Mouse (Mus musculus) CH12.LX (cell line): Measurements from ENCODE around the gene Schip1. TPM values are rescaled to one million over a fixed set of nuclear protein-coding genes. Genes with fewer than 3 reads are reported as not detected.

Source experiments
- DNase-seq: peaks from one replicate; pipeline ENCODE4 v3.0.0-alpha.2; 2013; ENCODE audit errors: extremely low read depth
- H3K27ac ChIP-seq: 2 replicates; pipeline ENCODE4 v1.5.1; 2012; ENCODE audit warnings: low read depth, mild to moderate bottlenecking, control low read depth, moderate library complexity; ENCODE audit not compliant: insufficient read depth
- H3K27me3 ChIP-seq: replicated peaks from 2 replicates; pipeline ENCODE3; 2012; ENCODE audit warnings: inconsistent platforms
- H3K36me3 ChIP-seq, 2 experiments: replicated peaks in 1 of 2; 2 replicates each; pipeline versions ENCODE3 to v1.6.1; 2012; ENCODE audit warnings: inconsistent platforms in 1 of 2, low read length in 1 of 2, mild to moderate bottlenecking in 1 of 2, mixed read lengths in 1 of 2, moderate library complexity in 1 of 2; ENCODE audit not compliant: control insufficient read depth in 1 of 2, insufficient read depth in 1 of 2
- H3K4me1 ChIP-seq, 2 experiments: 2 replicates each; pipeline ENCODE4 v1.6.1; 2012; ENCODE audit warnings: inconsistent platforms in 1 of 2, moderate library complexity in 1 of 2; ENCODE audit not compliant: insufficient read depth in 2 of 2, control insufficient read depth in 1 of 2
- H3K4me2 ChIP-seq: 2 replicates; pipeline ENCODE4 v1.6.1; 2012; ENCODE audit warnings: low read depth, mild to moderate bottlenecking, control low read depth; ENCODE audit not compliant: poor library complexity, insufficient read depth, severe bottlenecking
- H3K4me3 ChIP-seq, 3 experiments: fragments of 150-350 bp in 1 of 3; sonication (generic) in 1 of 3; replicated peaks in 1 of 3; 2 replicates each; pipeline versions ENCODE3 to v1.5.1; 2011 to 2012; ENCODE audit warnings: low read depth in 2 of 3, low read length in 2 of 3, mild to moderate bottlenecking in 2 of 3, moderate library complexity in 2 of 3, control low read depth in 1 of 3, improper control_type of control experiment in 1 of 3, inconsistent platforms in 1 of 3, mixed read lengths in 1 of 3; ENCODE audit not compliant: poor library complexity in 1 of 3
- H3K79me2 ChIP-seq: replicated peaks from 2 replicates; pipeline ENCODE4 v1.6.1; 2012; ENCODE audit warnings: mild to moderate bottlenecking, moderate library complexity; ENCODE audit not compliant: control insufficient read depth, poor library complexity, insufficient read depth, severe bottlenecking; ENCODE audit errors: extremely low read depth
- H3K9ac ChIP-seq: 2 replicates; pipeline ENCODE4 v1.6.1; 2012; ENCODE audit warnings: low read depth, mild to moderate bottlenecking, control low read depth, moderate library complexity; ENCODE audit not compliant: insufficient read depth
- H3K9me3 ChIP-seq: replicated peaks from 2 replicates; pipeline ENCODE3; 2012; ENCODE audit warnings: low read length, inconsistent platforms, mixed read lengths
- CHD2 ChIP-seq: IDR thresholded peaks from 2 replicates; pipeline ENCODE4 v1.6.1; 2011; ENCODE audit warnings: low read length, improper control_type of control experiment
- CTCF ChIP-seq, 2 experiments: IDR thresholded peaks in 1 of 2; conservative IDR thresholded peaks in 1 of 2; 2 replicates each; pipeline ENCODE4 v1.5.1; 2011 to 2012; ENCODE audit warnings: low read depth in 2 of 2, low read length in 2 of 2, improper control_type of control experiment in 1 of 2, inconsistent platforms in 1 of 2, mild to moderate bottlenecking in 1 of 2, moderate library complexity in 1 of 2
- E2F4 ChIP-seq: IDR thresholded peaks from 2 replicates; pipeline ENCODE4 v1.6.1; 2011; ENCODE audit warnings: low read depth, low read length, improper control_type of control experiment; ENCODE audit not compliant: insufficient replicate concordance
- EP300 ChIP-seq: IDR thresholded peaks from 2 replicates; pipeline ENCODE4 v1.6.1; 2011; ENCODE audit warnings: low read length, improper control_type of control experiment
- HCFC1 ChIP-seq: IDR thresholded peaks from 2 replicates; pipeline ENCODE4 v1.6.1; 2012; ENCODE audit warnings: low read depth, mild to moderate bottlenecking, inconsistent platforms, low read length, improper control_type of control experiment
- JUN ChIP-seq: IDR thresholded peaks from 2 replicates; pipeline ENCODE4 v1.6.1; 2011; ENCODE audit warnings: low read depth, mild to moderate bottlenecking, low read length, improper control_type of control experiment, moderate library complexity; ENCODE audit not compliant: insufficient read depth
- JUND ChIP-seq: conservative IDR thresholded peaks from 2 replicates; pipeline ENCODE4 v1.6.1; 2011; ENCODE audit warnings: low read depth, low read length, improper control_type of control experiment
- MAFK ChIP-seq: IDR thresholded peaks from 2 replicates; pipeline ENCODE4 v1.6.1; 2011; ENCODE audit warnings: low read length, improper control_type of control experiment; ENCODE audit not compliant: insufficient replicate concordance
- MAX ChIP-seq: IDR thresholded peaks from 2 replicates; pipeline ENCODE4 v1.6.1; 2011; ENCODE audit warnings: low read length, improper control_type of control experiment
- MAZ ChIP-seq: IDR thresholded peaks from 2 replicates; pipeline ENCODE4 v1.6.1; 2012; ENCODE audit warnings: low read depth, mild to moderate bottlenecking, inconsistent platforms, low read length, improper control_type of control experiment, moderate library complexity
- MEF2A ChIP-seq: IDR thresholded peaks from 2 replicates; pipeline ENCODE4 v1.6.1; 2014; ENCODE audit warnings: low read depth, mild to moderate bottlenecking, inconsistent platforms, low read length, improper control_type of control experiment, borderline replicate concordance
- MXI1 ChIP-seq: IDR thresholded peaks from 2 replicates; pipeline ENCODE4 v1.6.1; 2011; ENCODE audit warnings: mild to moderate bottlenecking, low read depth, low read length, improper control_type of control experiment
- MYC ChIP-seq: IDR thresholded peaks from 2 replicates; pipeline ENCODE4 v1.6.1; 2011; ENCODE audit warnings: low read depth, mild to moderate bottlenecking, improper control_type of control experiment, low read length
- NELFE ChIP-seq: IDR thresholded peaks from 2 replicates; pipeline ENCODE4 v1.6.1; 2011; ENCODE audit warnings: low read depth, low read length, improper control_type of control experiment
- NRF1 ChIP-seq: IDR thresholded peaks from 2 replicates; pipeline ENCODE4 v1.6.1; 2014; ENCODE audit warnings: low read depth, mild to moderate bottlenecking, inconsistent platforms, low read length, improper control_type of control experiment, moderate library complexity
- POLR2A ChIP-seq: IDR thresholded peaks from 2 replicates; pipeline ENCODE4 v1.6.1; 2011; ENCODE audit warnings: low read depth, mild to moderate bottlenecking, improper control_type of control experiment, low read length
- RAD21 ChIP-seq: IDR thresholded peaks from 2 replicates; pipeline ENCODE4 v1.6.1; 2011; ENCODE audit warnings: low read depth, mild to moderate bottlenecking, low read length, improper control_type of control experiment, moderate library complexity
- RCOR1 ChIP-seq: conservative IDR thresholded peaks from 2 replicates; pipeline ENCODE4 v1.6.1; 2012; ENCODE audit warnings: low read depth, mild to moderate bottlenecking, inconsistent platforms, low read length, improper control_type of control experiment
- SIN3A ChIP-seq: IDR thresholded peaks from 2 replicates; pipeline ENCODE4 v1.6.1; 2012; ENCODE audit warnings: low read length, improper control_type of control experiment, inconsistent platforms
- SMC3 ChIP-seq: IDR thresholded peaks from 2 replicates; pipeline ENCODE4 v1.6.1; 2011; ENCODE audit warnings: low read depth, low read length, improper control_type of control experiment
- TBP ChIP-seq: conservative IDR thresholded peaks from 2 replicates; pipeline ENCODE4 v1.6.1; 2011; ENCODE audit warnings: low read depth, low read length, improper control_type of control experiment
- TCF12 ChIP-seq: IDR thresholded peaks from 2 replicates; pipeline ENCODE4 v1.6.1; 2014; ENCODE audit warnings: low read depth, mild to moderate bottlenecking, inconsistent platforms, low read length, improper control_type of control experiment
- USF2 ChIP-seq: conservative IDR thresholded peaks from 2 replicates; pipeline ENCODE4 v1.6.1; 2011; ENCODE audit warnings: low read depth, low read length, improper control_type of control experiment
- ZNF384 ChIP-seq: IDR thresholded peaks from 2 replicates; pipeline ENCODE4 v1.6.1; 2012; ENCODE audit warnings: low read depth, low read length, improper control_type of control experiment, inconsistent platforms
- dilution Hi-C: fragments of 300-500 bp; cut with MboI; formaldehyde crosslinking; loops from 2 replicates; pipeline ENCODE4 v1.14.3; 2020; ENCODE audit warnings: low sequenced_read_pairs; ENCODE audit not compliant: extremely low pct_unique_long_range_greater_than_20kb, extremely low pct_ligation_motif_present
- in situ Hi-C: fragments of 300-500 bp; cut with MboI; formaldehyde crosslinking; loops from 3 replicates; pipeline ENCODE4 v1.14.3; 2019; ENCODE audit warnings: low sequenced_read_pairs, low pct_ligation_motif_present, low pct_unique_long_range_greater_than_20kb, mixed read lengths
- polyA plus RNA-seq: library from polyadenylated mRNA; unstranded; fragments of >175 nt; gene quantifications from 2 replicates; pipeline ENCODE4 v1.2.1, GENCODE M21; 2012; ENCODE audit warnings: low read depth; ENCODE audit not compliant: insufficient read length
- total RNA-seq, 2 experiments: library from RNA; depleted of rRNA; stranded (reverse); fragments of 300-350 nt in 1 of 2; fragments of >200 nt in 1 of 2; gene quantifications; 2 replicates each; pipeline ENCODE4 v1.2.3; 2012 to 2014

Gene Schip1
- total and polyA plus RNA-seq, 3 experiments = 0.25 to 0.36 TPM; not detected in 1

- in situ Hi-C loops = no loop called here
- no peak for DNase-seq
- Histone ChIP-seq H3K9me3 (no peaks in the 10 kb centered on the region), H3K27me3 (no peaks in the 10 kb centered on the region), H3K4me1 (peaks cover 0 to 2% of the 10 kb centered on the region in 2 experiments; a peak in 2 of 4 replicates), H3K27ac (no peak overlapping the region), H3K36me3 (no peaks in the 10 kb centered on the region), H3K79me2 (no peaks in the 10 kb centered on the region), H3K4me2 (no peak overlapping the region), H3K9ac (no peak overlapping the region), H3K4me3 (no peak overlapping the region)
- dilution Hi-C loops = no loop called here
- TF ChIP-seq EP300 (no peak), ZNF384 (no peak), POLR2A (no peak), NRF1 (no peak)
Observed at GRCm38 (mm10) chr3:68659996-68660395, 595.4 kb downstream of the Schip1 start.

GRCm38 (mm10) chr3:68660538-68660937 lies 595.9 kb downstream of the Schip1 start:
- H3K4me3 ChIP-seq = no peak overlapping the region
- no peak overlapping the region for H3K27ac ChIP-seq
- dilution Hi-C loops (no loop called here), in situ Hi-C loops (no loop called here)
- H3K27me3 ChIP-seq = no peaks in the 10 kb centered on the region
- no peaks in the 10 kb centered on the region for H3K79me2 ChIP-seq
- TF ChIP-seq MXI1 (no peak), NELFE (no peak), USF2 (no peak), RCOR1 (no peak), SMC3 (no peak), E2F4 (no peak)
- no peaks in the 10 kb centered on the region for H3K9me3 ChIP-seq
- no peak overlapping the region for H3K4me2 ChIP-seq
- DNase-seq = no peak
- no peaks in the 10 kb centered on the region for H3K36me3 ChIP-seq
- H3K9ac ChIP-seq = no peak overlapping the region
- peaks cover 0 to 2% of the 10 kb centered on the region in 2 experiments; a peak in 2 of 4 replicates for H3K4me1 ChIP-seq

- Histone ChIP-seq H3K4me1 (peaks cover 0 to 10% of the 10 kb centered on the region in 2 experiments; a peak in 3 of 4 replicates), H3K27ac (no peak overlapping the region), H3K27me3 (no peaks in the 10 kb centered on the region), H3K4me2 (no peak overlapping the region), H3K9ac (no peak overlapping the region), H3K4me3 (no peak overlapping the region), H3K9me3 (no peaks in the 10 kb centered on the region), H3K36me3 (no peaks in the 10 kb centered on the region), H3K79me2 (no peaks in the 10 kb centered on the region)
- in situ Hi-C loops = no loop called here
- TF ChIP-seq SIN3A (no peak), HCFC1 (no peak), RAD21 (no peak), ZNF384 (no peak), MAFK (no peak), CHD2 (no peak), MEF2A (no peak), MAX (no peak), JUND (no peak), POLR2A (no peak), MAZ (no peak), E2F4 (no peak), NRF1 (no peak), TBP (no peak), TCF12 (no peak), CTCF (conservative IDR thresholded peaks at IDR 0.05 in 1 of 2, IDR thresholded peaks at IDR 0.05 in 1 of 2; ENCODE audit: low read depth in 2 of 2, low read length in 2 of 2) (no peak), MYC (no peak), SMC3 (no peak), JUN (no peak)
- dilution Hi-C loops = no loop called here
- DNase-seq = no peak
Observed at GRCm38 (mm10) chr3:68662386-68662785, 597.8 kb downstream of the Schip1 start.
